Mouse (Mus musculus): ENCODE results near the gene Recql. TPM values are rescaled to one million over a fixed set of nuclear protein-coding genes. Genes with fewer than 3 reads are reported as not detected.

Gene Recql
- 23.8 TPM for total RNA-seq (2023)

GRCm38 (mm10) chr6:142387011-142387754 is at the start of gene Recql, which contains the start of gene Golt1b:
Recql (minus strand) TSS chr6:142387087.
Golt1b (plus strand) TSS chr6:142387221.

GRCm38 (mm10) chr6:142412906-142413491 is 26.1 kb upstream of the Recql start, which contains the start of gene Spx:
Spx (plus strand) TSS chr6:142413441.

GRCm38 (mm10) chr6:142345440-142346038 is 41.3 kb downstream of the Recql start, which contains the start of gene Pyroxd1:
Pyroxd1 (plus strand) TSS chr6:142345654.

GRCm38 (mm10) chr6:142322881-142323280 is 64.0 kb downstream of the Recql start, which contains the start of gene Slco1a5:
Slco1a5 (minus strand) TSS chr6:142322981.

Other genes with a start within 250 kb of the Recql start
- 4.0 TPM for gene Slco1a6, start 178.6 kb downstream of the Recql start, total RNA-seq (2023)
- gene Iapp, start 88.7 kb downstream of the Recql start, total RNA-seq (2023), result not detected
- gene Slco1a5, start 64.1 kb downstream of the Recql start, total RNA-seq (2023), result not detected
- gene Pyroxd1, start 41.4 kb downstream of the Recql start, total RNA-seq (2023), result 31.7 TPM
- gene Golt1b, start 134 bp upstream of the Recql start, total RNA-seq (2023), result 31.1 TPM
- 3.6 TPM for gene Spx, start 26.4 kb upstream of the Recql start, total RNA-seq (2023)
- not detected for gene Gys2, start 86.0 kb upstream of the Recql start, total RNA-seq (2023)
- 35.8 TPM for gene Ldhb, start 120.9 kb upstream of the Recql start, total RNA-seq (2023)
- 0.32 TPM for gene Kcnj8, start 184.5 kb upstream of the Recql start, total RNA-seq (2023)